Mouse (Mus musculus) spleen, adult 2 months (tissue): Measurements from ENCODE around the gene Stn1.

ENCODE experiments used
- CTCF ChIP-seq: fragments of 200-500 bp; IDR thresholded peaks from 2 replicates; pipeline ENCODE4 v1.5.1; 2011; ENCODE audit warnings: mild to moderate bottlenecking, inconsistent platforms; ENCODE audit not compliant: insufficient read depth, insufficient read length, insufficient replicate concordance; ENCODE audit errors: extremely low read depth
- POLR2A ChIP-seq: fragments of 200-500 bp; IDR thresholded peaks from 2 replicates; pipeline ENCODE4 v1.6.1; 2011; ENCODE audit warnings: low read depth, low read length, inconsistent platforms

DNA sequence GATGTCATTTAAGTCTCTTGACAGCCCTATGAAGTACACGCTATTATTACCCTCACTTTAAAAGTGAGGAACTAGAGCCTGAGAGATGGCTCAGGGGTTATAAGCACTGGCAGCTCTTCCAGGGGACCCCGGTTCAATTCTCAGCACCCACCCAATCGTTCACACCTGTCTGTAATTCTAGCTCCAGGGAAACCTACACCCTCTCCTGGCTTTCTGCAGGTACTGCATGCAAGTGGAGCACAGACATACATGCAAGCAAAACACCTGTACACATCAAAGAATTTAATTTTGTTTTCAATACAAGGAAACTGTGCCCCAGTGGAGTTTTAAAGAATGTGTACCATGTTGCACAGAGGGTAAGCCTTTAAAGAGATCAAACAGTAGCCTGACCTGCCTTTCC lies 75.5 kb downstream of the Stn1 start:
- TF ChIP-seq POLR2A (no peak), CTCF (no peak)
